Mouse (Mus musculus) E14TG2a.4 (cell line): ENCODE results near the gene Olfr288.

Experiments
- CTCF ChIP-seq: conservative IDR thresholded peaks from 2 replicates; pipeline ENCODE4 v1.5.1; 2014; ENCODE audit warnings: low read length
- POU5F1 ChIP-seq: IDR thresholded peaks from 2 replicates; pipeline ENCODE4 v1.6.1; 2014; ENCODE audit warnings: low read length, borderline replicate concordance

GRCm38 (mm10) chr15:98145559-98146181 lies 49.7 kb downstream of the Olfr288 start:
- TF ChIP-seq CTCF (no peak), POU5F1 (no peak)
